Mouse (Mus musculus) hindbrain, embryonic 12.5 days (tissue): ENCODE results near the gene Tmem151b. TPM values are rescaled to one million over a fixed set of nuclear protein-coding genes. Genes with fewer than 3 reads are reported as not detected.
A peak's percentile ranks its signal among the peaks of the same experiment; 100 is the strongest.

Experiments
- ATAC-seq: fragments of 200-750 bp; cut with Nextera tagmentation; 2 replicates; pipeline ENCODE4 v1.8.0; 2017; ENCODE audit warnings: moderate TSS enrichment; ENCODE audit not compliant: low FRiP score
- H3K27ac ChIP-seq: fragments of 300-500 bp; sonication (generic); 2 replicates; pipeline ENCODE4 v1.5.1; 2016; ENCODE audit warnings: mild to moderate bottlenecking
- H3K27me3 ChIP-seq: fragments of 300-500 bp; sonication (generic); 2 replicates; pipeline ENCODE4 v1.6.1; 2016; ENCODE audit warnings: mild to moderate bottlenecking
- H3K36me3 ChIP-seq: fragments of 300-500 bp; sonication (generic); 2 replicates; pipeline ENCODE4 v1.6.1; 2016; ENCODE audit warnings: mild to moderate bottlenecking
- H3K4me1 ChIP-seq: fragments of 300-500 bp; sonication (generic); 2 replicates; pipeline ENCODE4 v1.6.1; 2016
- H3K4me2 ChIP-seq: fragments of 300-500 bp; sonication (generic); replicated peaks from 2 replicates; pipeline ENCODE4 v1.6.1; 2016; ENCODE audit warnings: mild to moderate bottlenecking
- H3K4me3 ChIP-seq: fragments of 300-500 bp; sonication (generic); 2 replicates; pipeline ENCODE4 v1.5.1; 2016; ENCODE audit warnings: mild to moderate bottlenecking
- H3K9ac ChIP-seq: fragments of 300-500 bp; sonication (generic); 2 replicates; pipeline ENCODE4 v1.6.1; 2016; ENCODE audit warnings: mild to moderate bottlenecking, moderate library complexity
- H3K9me3 ChIP-seq: fragments of 300-500 bp; sonication (generic); replicated peaks from 2 replicates; pipeline ENCODE4 v1.6.1; 2016; ENCODE audit warnings: mild to moderate bottlenecking
- WGBS: fragments of 180-500 bp; shearing (Covaris S2); methylation state at CpG from one replicate; pipeline ENCODE4 v1.1.7; 2016; 5-methylcytosine and 5-hydroxymethylcytosine counted together
- polyA plus RNA-seq: library from polyadenylated mRNA; unstranded; fragments of >200 nt; fragmentation: Nextera tagmentation; extraction: Ambion mirVana; gene quantifications from 2 replicates; pipeline ENCODE4 v1.2.1, GENCODE M21; 2016

Tmem151b gene
- polyA plus RNA-seq, 1 experiment from 2014 or later, result 13.0 TPM

DNA sequence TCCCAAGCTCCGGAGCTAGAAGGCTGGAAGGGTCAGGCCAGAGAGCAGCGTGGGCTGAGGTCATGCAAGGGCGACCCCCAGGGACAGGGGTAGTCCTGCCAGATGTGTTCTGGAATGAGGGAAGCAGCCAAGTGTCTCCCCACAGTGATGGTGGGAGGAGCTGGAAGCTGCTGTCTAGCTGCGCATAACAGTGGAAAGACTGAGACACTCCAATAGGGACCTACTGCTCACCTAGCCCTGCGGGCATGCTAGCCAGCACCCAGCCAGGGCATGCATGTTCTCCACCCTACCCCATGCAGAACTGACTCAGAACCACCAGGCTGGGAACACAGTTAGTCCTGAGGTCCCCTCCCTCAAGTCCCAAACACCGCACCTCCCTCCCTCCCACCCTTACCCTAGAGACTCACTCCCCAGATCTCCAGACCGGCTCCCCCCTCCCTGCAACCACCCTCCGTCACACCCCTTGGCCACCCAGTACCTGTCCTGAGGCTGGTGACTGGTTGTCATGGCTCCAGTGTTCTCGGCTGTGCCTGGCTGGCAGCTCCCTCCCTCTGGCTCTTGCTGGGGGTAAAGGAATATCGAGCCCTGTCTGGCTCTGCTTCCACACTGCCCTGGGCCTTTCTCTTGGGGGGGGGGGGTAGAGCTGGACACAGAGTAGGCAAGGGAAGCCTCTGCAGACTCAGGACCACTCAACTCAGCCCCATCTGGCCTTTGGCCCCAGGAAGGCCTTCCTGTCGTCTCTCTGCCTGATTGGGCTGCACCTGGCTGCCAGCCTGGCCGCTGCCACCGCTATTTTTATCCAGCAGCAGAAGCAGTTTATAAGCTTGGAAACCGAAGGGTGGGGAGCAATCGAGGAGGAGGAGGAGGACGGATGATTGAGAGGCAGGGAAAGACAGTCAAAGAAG lies 42.5 kb upstream of the Tmem151b start:
- ATAC-seq, result no peak
- Histone ChIP-seq H3K36me3 (0 out of 2 replicates have a peak, but pooled peaks cover 2% of the 10 kb centered on the region), H3K27me3 (peaks cover 30% of the 10 kb centered on the region), H3K4me3 (no peak overlapping the region), H3K9me3 (no peaks in the 10 kb centered on the region), H3K27ac (no peak overlapping the region), H3K4me1 (peaks cover 43% of the 10 kb centered on the region), H3K4me2 (peak overlapping the region; percentile 86), H3K9ac (0 out of 2 replicates have a peak overlapping the region, but pooled peaks have one; percentile 41)
- 53% methylated on average over 16 of the region's 16 CpGs for WGBS

DNA sequence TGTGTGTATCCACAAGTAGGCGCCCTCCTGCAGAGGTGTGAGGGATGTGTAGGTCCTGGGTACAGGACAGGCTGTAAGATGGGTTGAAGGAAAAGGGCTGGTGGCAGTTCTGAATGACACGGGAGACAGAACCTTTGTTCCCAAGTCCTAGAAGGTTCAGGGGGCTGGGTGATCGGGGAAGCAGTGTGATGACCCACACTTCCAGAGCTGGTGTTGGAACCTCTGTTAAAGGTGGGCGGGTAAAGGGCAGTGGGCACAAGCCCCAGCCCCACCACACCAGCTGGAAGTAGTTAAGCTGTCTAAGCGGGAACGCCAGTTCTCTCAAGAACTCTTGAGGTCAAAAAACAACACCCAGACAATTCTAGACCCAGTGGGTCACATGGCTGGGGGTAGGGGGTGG lies 40.9 kb upstream of the Tmem151b start:
- no peak overlapping the region for H3K27ac ChIP-seq
- H3K4me3 ChIP-seq, result no peak overlapping the region
- H3K4me2 ChIP-seq, result no peak overlapping the region
- 0 out of 2 replicates have a peak, but pooled peaks cover 11% of the 10 kb centered on the region for H3K36me3 ChIP-seq
- ATAC-seq, result no peak
- no peak overlapping the region for H3K9ac ChIP-seq
- H3K4me1 ChIP-seq, result peaks cover 43% of the 10 kb centered on the region
- no peaks in the 10 kb centered on the region for H3K9me3 ChIP-seq
- H3K27me3 ChIP-seq, result peaks cover 27% of the 10 kb centered on the region
- 72% methylated on average over 6 of the region's 6 CpGs for WGBS

DNA sequence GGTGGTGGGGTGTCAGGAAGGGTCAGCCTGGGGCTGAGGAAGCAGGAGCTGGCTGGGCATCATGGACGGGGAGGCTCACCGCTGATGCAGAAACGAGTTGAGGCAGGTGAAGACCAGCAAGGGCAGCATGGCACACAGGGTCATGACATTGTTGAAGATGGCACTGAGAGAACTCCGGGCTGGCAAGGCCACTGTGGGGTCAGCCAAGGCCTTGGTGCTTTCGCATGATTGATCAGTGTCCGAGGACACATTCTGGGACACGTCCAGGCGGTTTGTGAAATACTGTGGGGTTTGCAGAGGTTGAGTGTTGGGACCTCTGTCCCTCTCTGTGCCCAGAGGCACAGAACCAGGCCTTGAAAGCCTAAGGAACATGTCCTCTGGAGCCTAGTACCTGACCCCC lies 40.4 kb upstream of the Tmem151b start:
- no peak overlapping the region for H3K27ac ChIP-seq
- no peaks in the 10 kb centered on the region for H3K9me3 ChIP-seq
- peaks cover 23% of the 10 kb centered on the region for H3K27me3 ChIP-seq
- no peak for ATAC-seq
- 0 out of 2 replicates have a peak, but pooled peaks cover 11% of the 10 kb centered on the region for H3K36me3 ChIP-seq
- 93% methylated on average over 8 of the region's 8 CpGs for WGBS
- no peak overlapping the region for H3K4me3 ChIP-seq
- H3K4me1 ChIP-seq, result peaks cover 43% of the 10 kb centered on the region
- no peak overlapping the region for H3K9ac ChIP-seq
- H3K4me2 ChIP-seq, result no peak overlapping the region

DNA sequence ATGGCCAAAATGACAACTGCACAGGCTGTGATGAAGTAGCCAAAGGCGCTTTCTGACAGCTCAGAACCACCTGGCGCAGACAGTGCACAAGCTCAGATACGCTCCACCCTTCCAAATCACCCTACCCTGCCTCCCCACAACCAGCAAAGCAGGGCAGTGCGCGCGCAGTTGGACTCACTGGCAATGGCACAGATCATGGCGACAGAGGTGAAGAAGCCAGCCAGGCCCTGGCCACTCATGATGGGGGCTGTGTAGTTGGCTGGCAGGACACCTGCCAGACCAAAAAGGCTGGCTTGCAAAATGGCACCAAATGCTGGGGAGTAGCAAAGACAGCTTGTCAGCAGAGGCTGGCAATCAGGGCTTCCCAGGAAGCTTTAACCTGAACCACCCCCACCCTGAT lies 39.8 kb upstream of the Tmem151b start:
- Histone ChIP-seq H3K4me2 (no peak overlapping the region), H3K27ac (no peak overlapping the region), H3K4me1 (peaks cover 43% of the 10 kb centered on the region), H3K27me3 (peaks cover 17% of the 10 kb centered on the region), H3K9ac (no peak overlapping the region), H3K36me3 (0 out of 2 replicates have a peak, but pooled peaks cover 11% of the 10 kb centered on the region), H3K9me3 (no peaks in the 10 kb centered on the region), H3K4me3 (no peak overlapping the region)
- 97% methylated on average over 7 of the region's 7 CpGs for WGBS
- ATAC-seq, result no peak

DNA sequence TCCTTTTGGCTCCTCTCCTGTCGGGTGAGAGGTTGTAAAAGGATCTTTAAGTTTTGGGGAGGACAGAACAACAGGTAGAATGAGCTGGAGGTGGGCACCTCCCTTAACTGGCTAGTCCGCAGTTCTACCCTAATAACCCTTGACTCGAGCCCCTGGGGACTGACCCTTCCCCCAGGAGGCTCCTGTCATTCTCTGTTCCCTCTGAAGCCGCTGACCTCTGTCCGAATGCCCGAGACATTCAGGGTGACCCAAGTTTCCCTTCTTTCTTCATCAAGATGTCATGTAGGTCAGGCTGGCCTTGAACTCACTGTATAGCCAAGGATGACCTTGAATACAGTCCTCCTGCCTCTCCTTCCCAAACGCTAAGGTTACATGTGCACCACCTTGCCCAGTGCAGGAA lies 38.9 kb upstream of the Tmem151b start:
- peaks cover 8% of the 10 kb centered on the region for H3K27me3 ChIP-seq
- WGBS, result 90% methylated on average over 7 of the region's 7 CpGs
- no peak overlapping the region for H3K4me3 ChIP-seq
- no peak overlapping the region for H3K27ac ChIP-seq
- H3K36me3 ChIP-seq, result 0 out of 2 replicates have a peak, but pooled peaks cover 11% of the 10 kb centered on the region
- peaks cover 39% of the 10 kb centered on the region for H3K4me1 ChIP-seq
- ATAC-seq, result no peak
- no peak overlapping the region for H3K4me2 ChIP-seq
- no peaks in the 10 kb centered on the region for H3K9me3 ChIP-seq
- no peak overlapping the region for H3K9ac ChIP-seq

DNA sequence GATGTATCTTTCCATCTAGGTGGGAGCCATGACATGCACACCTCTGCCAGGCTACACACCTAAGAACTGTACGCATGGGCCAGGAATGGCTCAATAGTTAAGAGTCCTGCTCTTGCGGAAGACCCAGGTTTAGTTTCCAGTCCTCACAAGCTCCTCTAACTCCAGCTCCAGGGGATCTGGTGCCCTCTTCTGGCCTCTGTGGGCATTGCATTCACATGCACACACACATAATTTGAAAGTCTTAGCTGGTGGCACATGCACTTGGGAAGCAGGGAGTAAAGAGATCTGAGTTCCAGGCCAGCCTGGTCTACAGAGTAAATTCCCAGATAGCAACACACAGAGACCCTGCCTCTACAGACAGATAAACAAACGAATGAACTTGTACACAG lies 37.0 kb upstream of the Tmem151b start:
- peaks cover 23% of the 10 kb centered on the region for H3K4me1 ChIP-seq
- H3K27ac ChIP-seq, result no peak overlapping the region
- H3K4me2 ChIP-seq, result no peak overlapping the region
- 98% methylated on average over 3 of the region's 3 CpGs for WGBS
- H3K27me3 ChIP-seq, result no peaks in the 10 kb centered on the region
- 0 out of 2 replicates have a peak, but pooled peaks cover 11% of the 10 kb centered on the region for H3K36me3 ChIP-seq
- H3K4me3 ChIP-seq, result no peak overlapping the region
- ATAC-seq, result no peak
- no peak overlapping the region for H3K9ac ChIP-seq
- H3K9me3 ChIP-seq, result no peaks in the 10 kb centered on the region

DNA sequence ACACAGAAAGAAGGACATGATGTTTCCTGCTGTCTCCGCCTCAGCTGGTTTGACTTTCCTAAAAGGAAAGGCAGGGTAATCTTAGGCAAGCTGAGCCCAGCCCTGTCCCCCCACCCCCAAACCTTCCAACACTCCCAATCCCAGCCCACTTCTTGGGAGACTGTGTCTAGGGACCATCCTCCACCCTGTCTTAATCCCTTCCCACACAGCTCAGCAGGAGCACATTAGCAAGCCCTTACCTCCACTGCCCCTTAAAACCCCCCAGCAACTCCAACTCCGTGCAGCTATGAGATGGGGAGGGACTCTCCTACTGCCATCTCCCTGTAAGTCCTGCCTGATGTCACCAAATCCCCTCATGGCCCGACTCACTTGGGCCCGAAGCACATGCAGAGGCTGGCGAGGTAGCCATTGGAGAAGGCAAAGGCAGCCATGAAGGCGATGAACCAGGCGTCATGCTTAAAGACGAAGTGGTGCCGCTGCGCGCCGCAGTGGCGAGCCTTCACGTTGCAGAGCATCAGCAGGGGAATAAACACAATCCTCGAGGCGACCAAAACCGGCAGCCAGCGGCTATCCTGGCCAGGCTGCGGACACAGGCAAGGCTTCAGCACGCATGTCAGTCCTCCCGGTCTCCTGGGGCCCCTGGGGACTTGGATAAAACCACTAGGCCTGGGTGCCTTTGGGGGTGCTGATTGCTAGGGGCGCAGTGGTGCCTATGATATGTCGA lies 36.4 kb upstream of the Tmem151b start:
- H3K36me3 ChIP-seq, result 0 out of 2 replicates have a peak, but pooled peaks cover 11% of the 10 kb centered on the region
- H3K27ac ChIP-seq, result peak overlapping the region; percentile 35
- H3K4me3 ChIP-seq, result no peak overlapping the region
- 0 out of 2 replicates have a peak overlapping the region, but pooled peaks have one; percentile 8 for H3K4me2 ChIP-seq
- ATAC-seq, result no peak
- peaks cover 26% of the 10 kb centered on the region for H3K4me1 ChIP-seq
- 66% methylated on average over 23 of the region's 23 CpGs for WGBS
- no peaks in the 10 kb centered on the region for H3K9me3 ChIP-seq
- H3K9ac ChIP-seq, result no peak overlapping the region
- H3K27me3 ChIP-seq, result no peaks in the 10 kb centered on the region

DNA sequence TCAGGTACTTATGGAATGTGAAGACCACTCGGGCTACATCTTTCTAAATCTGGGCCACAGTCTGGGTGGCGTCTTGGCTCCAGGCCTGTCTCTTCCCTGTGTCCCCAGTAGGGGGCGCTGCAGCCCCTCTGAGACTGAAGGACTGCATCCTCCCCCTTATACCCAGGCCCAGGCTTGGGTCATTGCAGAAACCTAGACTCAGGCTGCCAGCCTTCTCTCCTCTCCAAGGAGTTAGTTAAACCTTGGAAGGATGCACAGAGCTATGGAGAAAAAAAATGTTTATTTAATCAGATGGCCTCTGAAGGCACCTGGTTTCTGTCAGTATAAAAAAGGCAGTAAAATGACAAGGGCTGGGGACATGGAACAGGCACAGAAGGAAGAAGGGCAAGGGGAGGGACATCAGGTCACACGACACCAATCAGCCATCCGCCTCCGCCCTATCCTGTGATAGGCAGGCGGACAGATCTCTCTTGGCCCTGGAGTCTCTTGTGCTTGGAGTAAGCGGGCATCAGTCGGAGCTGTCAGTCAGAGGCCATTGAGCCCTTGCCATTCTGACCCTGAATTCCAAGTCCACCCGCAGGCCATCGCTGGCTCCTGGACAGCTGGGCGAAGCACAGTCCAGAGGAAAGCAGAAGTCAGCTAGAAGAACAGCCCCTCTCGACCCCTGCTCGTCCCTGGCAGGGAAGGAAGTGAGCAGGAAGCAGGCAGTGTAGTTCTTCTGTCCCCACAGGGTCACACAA lies 35.6 kb upstream of the Tmem151b start:
- Histone ChIP-seq H3K27me3 (no peaks in the 10 kb centered on the region), H3K4me2 (0 out of 2 replicates have a peak overlapping the region, but pooled peaks have one; percentile 8), H3K9me3 (no peaks in the 10 kb centered on the region), H3K36me3 (0 out of 2 replicates have a peak, but pooled peaks cover 11% of the 10 kb centered on the region), H3K4me1 (peaks cover 26% of the 10 kb centered on the region), H3K27ac (peak overlapping the region; percentile 35), H3K9ac (peak overlapping the region; percentile 23; the same call in 1 of the 2 replicates), H3K4me3 (no peak overlapping the region)
- peak; percentile 49 for ATAC-seq
- 16% methylated on average over 14 of the region's 14 CpGs for WGBS

DNA sequence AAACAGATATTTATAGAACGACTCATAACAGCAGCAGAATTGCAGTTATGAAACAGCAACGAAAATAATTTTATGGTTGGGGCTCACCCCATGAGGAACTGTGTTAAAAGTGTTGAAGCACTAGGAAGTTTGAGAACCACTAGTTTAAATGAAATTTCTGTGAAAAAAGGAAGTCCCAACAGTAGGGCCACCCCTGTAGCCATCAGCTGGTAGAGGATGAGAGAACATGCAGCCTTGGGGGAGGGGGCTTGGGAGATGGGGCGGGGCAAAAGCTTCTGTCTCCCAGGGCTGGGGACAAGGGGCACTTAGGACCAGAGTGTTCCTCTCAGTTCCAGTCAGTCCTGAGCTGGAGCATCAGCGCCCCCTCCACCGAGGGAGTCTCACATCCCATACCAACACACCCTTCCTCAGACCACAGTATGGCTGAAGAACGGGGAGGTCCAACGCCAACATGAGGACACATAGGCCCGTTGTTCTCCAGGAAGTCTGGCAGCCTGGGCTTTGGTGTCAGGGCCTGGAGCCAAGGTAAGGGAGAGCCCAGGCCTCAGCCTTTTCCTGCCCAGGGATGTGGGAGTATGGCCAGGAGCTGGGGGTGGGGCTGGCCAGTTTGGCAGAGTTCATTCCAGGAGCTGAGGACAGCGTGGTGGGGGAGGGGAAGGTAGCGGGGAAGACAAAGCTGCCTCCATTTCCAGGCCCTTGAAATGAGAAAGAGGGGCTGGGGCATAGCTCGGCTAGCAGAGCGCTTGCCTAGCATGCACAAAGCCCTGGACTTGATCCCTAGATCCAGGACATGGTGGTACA lies 34.8 kb upstream of the Tmem151b start:
- 0 out of 2 replicates have a peak, but pooled peaks cover 11% of the 10 kb centered on the region for H3K36me3 ChIP-seq
- peak; percentile 26 for ATAC-seq
- no peaks in the 10 kb centered on the region for H3K9me3 ChIP-seq
- H3K4me2 ChIP-seq, result no peak overlapping the region
- no peak overlapping the region for H3K4me3 ChIP-seq
- H3K4me1 ChIP-seq, result peaks cover 26% of the 10 kb centered on the region
- 33% methylated on average over 12 of the region's 12 CpGs for WGBS
- H3K27ac ChIP-seq, result peak overlapping the region; percentile 35
- H3K9ac ChIP-seq, result peak overlapping the region; percentile 35
- no peaks in the 10 kb centered on the region for H3K27me3 ChIP-seq

DNA sequence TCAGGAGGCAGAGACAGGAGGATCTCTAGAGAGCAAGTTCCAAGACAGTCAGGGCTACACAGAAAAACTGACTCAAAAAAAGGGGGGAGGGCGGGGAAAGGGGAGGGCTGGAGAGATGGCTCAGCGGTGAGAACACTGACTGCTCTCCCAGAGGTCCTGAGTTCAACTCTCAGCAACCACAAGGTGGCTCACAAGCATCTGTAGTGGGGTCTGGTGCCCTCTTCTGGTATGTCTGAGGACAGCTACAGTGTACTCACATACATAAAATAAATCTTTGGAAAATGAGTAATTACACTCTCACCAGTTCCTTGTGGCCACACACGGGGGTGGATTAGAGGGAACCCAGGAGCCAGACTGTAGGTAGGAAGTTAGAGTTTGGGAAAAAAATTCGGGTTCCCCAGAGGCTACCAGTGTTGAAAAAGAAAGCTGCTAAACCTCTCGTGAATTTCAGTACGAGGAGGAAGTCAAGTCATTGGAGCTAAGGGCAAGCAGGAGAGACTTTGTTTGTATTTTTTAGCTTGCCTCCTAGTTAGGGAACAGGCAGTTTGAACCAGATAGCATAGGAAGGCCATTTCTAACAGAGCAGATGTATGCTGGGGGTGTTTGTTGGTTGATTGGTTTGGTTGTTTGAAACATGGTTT lies 33.4 kb upstream of the Tmem151b start:
- WGBS, result 72% methylated on average over 6 of the region's 6 CpGs
- no peak overlapping the region for H3K4me3 ChIP-seq

DNA sequence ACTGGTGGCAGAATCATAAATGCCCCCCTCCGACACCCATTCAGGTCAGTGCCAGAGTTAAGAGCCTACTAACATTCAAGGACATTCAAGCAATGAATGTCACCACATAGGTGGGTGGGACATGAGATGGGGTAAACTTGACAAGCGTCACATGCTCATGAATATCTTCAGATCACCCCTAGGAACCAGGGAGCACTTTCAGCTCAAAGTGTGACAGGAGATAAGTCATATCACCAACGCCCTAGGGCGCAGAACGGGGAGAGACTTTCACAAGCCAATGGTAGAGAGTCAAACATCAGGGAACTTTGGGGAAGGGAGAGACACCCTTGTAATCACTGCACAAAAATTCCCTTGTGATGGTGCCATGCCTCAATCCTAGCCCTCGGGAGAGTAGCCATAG lies 32.7 kb upstream of the Tmem151b start:
- H3K4me1 ChIP-seq, result peaks cover 26% of the 10 kb centered on the region
- H3K27ac ChIP-seq, result no peak overlapping the region
- 0 out of 2 replicates have a peak, but pooled peaks cover 11% of the 10 kb centered on the region for H3K36me3 ChIP-seq
- no peaks in the 10 kb centered on the region for H3K9me3 ChIP-seq
- no peak for ATAC-seq
- no peak overlapping the region for H3K4me2 ChIP-seq
- WGBS, result 92% methylated on average over 6 of the region's 6 CpGs
- no peak overlapping the region for H3K4me3 ChIP-seq
- H3K27me3 ChIP-seq, result no peaks in the 10 kb centered on the region
- H3K9ac ChIP-seq, result no peak overlapping the region

More for the DNA sequence above, 33.4 kb upstream of the Tmem151b start:
- Histone ChIP-seq H3K27me3 (no peaks in the 10 kb centered on the region), H3K9me3 (no peaks in the 10 kb centered on the region), H3K36me3 (0 out of 2 replicates have a peak, but pooled peaks cover 11% of the 10 kb centered on the region), H3K4me2 (no peak overlapping the region), H3K4me1 (peaks cover 26% of the 10 kb centered on the region), H3K9ac (no peak overlapping the region), H3K27ac (no peak overlapping the region)
- ATAC-seq, result no peak
